Mouse (Mus musculus) layer of hippocampus, adult 11-12 months (tissue): ENCODE measurements around the gene Gpr61.

Source experiments
- DNase-seq: peaks from one replicate; pipeline ENCODE4 v3.0.0; 2022; ENCODE audit warnings: low spot score

The Gpr61 gene

DNA sequence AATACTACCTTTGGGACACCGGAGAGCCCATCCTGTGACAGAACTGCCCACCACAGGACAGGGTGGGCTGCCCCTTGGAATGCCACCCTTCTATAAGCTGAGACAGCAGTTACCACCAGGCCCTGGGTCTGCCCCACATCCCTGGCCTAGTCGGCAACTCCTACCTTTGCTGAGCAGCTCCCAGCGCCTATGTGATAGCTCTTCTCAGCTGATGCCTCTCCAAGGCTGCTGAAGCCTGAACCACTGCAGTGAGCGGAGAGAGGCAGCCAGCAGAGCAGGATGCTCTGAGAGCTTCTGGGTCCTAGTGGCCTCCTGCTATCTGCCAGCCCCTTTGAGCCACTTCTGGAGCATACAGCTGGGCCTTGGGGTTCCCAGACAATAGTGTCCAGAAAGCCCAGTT lies at the start of gene Gpr61:
Gpr61 (minus strand) TSS at position 227 of the 400 bp plus-strand sequence.
- peak; percentile 72 for DNase-seq

- DNase-seq = no peak
Observed at GRCm38 (mm10) chr3:108204470-108204869, 49.8 kb upstream of the Gpr61 start.

DNA sequence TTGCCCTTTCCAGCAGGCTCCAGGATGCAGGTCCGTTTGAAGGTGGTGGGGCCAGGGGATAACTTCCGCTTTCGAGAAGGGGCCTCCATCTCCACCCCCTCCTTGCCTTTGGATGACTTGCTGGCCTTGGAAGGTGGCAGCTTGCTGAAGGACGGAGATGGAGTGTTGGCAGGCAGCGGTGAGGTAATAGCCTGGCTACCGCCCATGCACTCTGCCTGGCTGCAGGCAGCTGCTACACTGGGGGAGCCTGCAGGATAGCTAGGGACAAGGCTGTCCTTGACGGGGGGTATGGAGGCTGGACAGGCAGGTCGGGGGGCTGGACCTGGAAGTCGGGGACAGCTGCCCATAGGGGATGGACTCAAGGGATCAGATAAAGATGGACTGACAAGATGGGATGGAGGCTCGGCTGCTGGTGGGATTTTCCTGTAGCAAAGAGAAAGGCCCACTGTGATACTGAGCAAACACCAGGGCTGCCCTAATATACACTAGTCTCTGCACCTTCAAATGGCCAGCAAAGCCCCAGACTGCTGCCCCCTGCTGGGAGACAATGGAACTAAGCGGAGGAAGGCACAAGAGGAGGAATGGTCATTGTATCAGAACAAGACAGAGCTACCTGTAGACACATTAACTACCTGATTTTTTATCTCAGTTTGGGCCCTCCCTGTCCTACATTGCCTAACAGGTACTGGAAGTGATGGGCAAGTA lies 49.1 kb upstream of the Gpr61 start:
- peak; percentile 90 for DNase-seq

- no peak for DNase-seq
Observed at GRCm38 (mm10) chr3:108203212-108203611, 48.5 kb upstream of the Gpr61 start.

GRCm38 (mm10) chr3:108202506-108202905 lies 47.8 kb upstream of the Gpr61 start:
- DNase-seq = no peak

DNA sequence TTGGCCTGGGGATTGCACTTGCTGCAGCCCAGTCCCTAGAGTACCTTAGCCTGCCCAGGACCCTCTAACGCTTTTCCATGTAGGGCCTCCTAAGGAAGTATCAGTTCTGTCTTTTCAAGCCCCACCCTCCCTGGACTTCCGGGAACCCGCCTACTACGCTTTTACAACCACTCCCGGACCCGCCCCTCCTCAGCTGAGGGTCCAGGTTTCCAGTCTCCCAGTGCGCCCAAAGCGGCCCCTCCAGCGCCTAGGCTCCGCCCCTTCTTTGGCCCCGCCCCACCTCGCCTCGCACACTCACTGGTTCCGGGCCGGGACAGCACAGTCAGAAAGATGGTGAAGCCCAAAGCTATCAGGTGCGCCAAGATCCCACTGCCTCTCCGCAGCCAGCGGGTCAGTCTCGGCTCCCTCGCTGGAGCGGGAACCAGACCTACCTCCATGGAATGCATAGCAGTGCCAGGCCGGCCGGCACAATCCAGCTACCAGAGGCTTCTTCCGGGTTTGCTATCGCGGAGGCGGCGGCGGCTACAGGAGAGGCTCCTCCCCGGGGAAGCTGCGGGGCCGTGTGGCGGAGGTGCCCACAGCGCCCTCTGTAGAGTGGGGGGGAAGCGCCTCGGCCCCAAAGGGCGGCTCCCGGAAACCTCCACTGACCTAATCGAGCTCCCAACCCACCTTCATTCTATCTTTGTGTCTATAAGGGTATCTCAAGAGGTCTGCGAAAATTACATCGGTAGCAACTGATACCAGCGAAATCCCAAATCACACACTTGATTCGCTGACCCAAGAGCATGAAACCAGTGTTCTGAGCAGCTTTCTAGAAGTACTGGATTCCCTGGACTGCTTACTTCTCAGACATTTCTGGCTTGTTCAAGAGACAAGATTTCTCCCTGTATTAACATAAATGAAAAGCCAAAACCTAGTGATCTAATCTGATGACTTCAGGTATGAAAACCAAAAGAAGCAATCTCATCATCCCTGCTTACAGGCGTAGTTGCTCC lies 45.9 kb upstream of the Gpr61 start, which contains the start of gene Cyb561d1:
Cyb561d1 (minus strand) TSS at position 884 of the 995 bp plus-strand sequence.
- DNase-seq = peak; percentile 92

GRCm38 (mm10) chr3:108199231-108199630 lies 44.5 kb upstream of the Gpr61 start:
- DNase-seq = no peak

- peak; percentile 80 for DNase-seq
Observed at GRCm38 (mm10) chr3:108197066-108197497, 42.4 kb upstream of the Gpr61 start.

DNA sequence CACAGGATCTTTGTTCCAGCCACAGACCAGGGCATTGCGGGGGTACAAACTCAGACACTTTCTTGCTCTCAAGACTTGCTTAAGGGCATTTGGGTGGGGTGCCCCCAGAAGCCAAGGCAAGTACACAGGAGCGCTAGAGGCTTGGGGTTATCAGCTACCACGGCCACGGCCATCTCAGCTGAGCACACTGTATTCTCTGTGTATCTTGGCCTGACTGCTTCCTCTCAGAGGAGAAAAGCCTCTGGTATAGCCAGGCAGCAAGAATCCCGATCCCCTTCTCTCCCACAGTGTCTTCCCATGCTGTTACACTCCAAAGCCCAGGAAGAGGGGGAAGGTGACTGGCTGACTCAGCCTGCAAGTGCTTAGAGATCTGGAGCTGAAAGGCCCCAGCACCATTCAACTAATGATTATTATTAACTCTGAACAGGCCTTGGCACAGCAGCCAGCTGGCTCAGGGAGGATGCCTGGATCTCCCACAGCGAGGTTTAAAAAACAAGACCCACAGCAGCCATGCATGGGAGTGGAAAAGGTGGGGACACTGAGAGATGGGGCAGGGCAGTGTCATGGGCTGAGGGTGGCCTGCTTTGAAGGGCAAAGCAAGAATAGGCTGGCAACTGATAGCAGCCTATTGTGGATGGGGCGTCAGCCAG lies 41.4 kb upstream of the Gpr61 start:
- peak; percentile 75 for DNase-seq

GRCm38 (mm10) chr3:108195287-108195686 lies 40.6 kb upstream of the Gpr61 start:
- DNase-seq = no peak

- DNase-seq = no peak
Observed at GRCm38 (mm10) chr3:108193686-108194085, 39.0 kb upstream of the Gpr61 start.

- DNase-seq = no peak
Observed at GRCm38 (mm10) chr3:108189897-108190296, 35.2 kb upstream of the Gpr61 start.

GRCm38 (mm10) chr3:108188716-108189490 lies 34.2 kb upstream of the Gpr61 start:
- no peak for DNase-seq

GRCm38 (mm10) chr3:108187111-108187795 lies 32.6 kb upstream of the Gpr61 start:
- DNase-seq = no peak

DNA sequence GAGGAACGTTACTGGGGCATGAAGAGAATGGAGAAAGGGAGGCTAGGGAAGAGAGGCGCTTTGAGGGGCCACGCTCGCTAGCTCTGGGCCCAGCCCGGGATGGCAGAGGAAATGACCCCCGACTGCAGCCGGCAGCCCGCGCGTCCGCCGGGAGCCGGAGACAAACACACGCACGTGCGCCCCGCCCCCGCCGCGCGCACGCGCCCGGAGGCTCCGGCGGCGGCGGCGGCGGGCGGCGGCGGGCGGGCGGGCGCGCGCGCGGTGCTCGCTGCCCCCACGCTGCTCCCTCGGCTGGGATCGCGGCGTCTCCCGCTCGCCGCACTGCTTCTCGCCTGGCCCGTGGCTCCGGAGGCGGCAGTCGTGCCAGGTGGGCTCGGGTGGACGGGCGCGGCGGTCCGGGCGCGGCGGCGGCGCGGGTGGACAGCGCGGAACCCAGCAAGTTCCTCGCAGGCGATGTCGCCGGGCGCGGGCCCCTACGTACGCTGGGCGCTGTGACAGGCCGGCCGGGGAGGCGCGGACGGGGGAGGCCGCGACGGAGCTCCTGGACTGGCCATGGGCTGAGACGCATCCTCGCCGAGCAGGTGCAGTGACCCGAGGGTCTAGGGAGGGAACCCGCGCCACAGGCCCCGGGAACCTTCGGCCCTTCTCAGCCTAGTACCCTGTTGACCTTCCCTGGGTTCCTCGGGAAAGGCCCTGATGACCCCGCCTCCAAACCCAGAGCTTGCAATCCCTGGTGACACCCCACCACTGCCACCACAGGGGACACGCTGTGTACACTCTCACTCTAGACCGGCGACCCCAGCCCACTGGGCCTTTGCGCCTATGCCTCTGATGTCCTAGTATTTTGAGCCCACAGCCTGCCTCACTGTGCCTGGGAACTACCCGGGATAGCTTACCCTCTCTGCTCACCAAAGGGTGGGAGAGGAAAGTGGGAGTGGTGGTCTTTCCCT lies 31.7 kb upstream of the Gpr61 start, which contains the start of gene Amigo1:
Amigo1 (plus strand) TSS at position 238 of the 950 bp plus-strand sequence.
- no peak for DNase-seq

DNA sequence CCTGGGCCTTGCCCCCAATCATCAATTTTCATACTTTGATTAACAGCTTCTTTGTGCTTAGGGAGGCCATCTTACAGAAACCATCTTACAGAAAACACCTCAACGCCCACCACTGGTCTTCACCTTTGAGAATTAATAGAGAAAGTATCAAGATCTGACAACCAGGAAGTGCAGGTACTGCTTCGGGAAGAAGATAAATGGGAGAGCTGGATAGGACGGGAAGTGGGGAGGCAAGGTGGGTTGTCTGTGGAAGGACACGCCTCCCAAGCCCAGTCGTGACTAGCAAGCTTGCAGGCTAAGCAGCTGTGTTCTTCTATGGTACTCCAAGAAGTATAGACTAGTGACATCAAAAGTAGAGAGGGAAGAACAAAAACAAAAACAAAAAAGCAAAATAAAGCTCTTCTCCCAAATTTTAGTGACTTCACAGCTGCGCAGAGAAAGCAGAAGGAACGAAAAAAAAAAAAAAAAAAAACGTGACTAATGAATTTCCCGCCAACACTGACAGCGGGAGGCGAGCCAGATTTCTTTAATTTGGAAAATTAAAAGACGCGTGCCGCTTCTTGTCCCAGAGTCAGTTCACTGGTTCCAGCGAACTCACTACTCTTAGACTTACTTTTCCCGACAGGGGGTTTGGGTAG lies 30.9 kb upstream of the Gpr61 start:
- no peak for DNase-seq

- no peak for DNase-seq
Observed at GRCm38 (mm10) chr3:108184742-108185141, 30.1 kb upstream of the Gpr61 start.

DNA sequence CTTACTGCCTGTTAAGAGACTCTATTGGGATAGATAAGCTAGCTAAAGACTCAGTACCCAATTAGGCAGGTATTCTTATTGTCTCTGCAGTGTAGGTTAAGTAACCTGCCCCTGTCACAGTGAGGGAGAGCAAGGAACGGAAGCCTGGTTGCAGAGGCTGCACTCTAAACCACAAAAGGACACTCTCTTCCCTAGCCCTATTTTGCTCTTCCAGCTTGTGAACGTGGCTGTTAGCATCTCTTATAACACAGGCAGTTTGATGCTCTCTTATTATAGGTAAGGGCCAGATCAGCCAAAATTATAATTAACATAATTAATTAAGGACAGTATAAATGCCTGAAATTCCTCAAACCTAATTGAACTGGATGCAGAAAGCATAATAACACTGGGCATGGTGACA lies 25.8 kb upstream of the Gpr61 start:
- no peak for DNase-seq
